Mouse (Mus musculus) monocyte, adult 5-6 weeks (primary cell): ENCODE measurements around the gene Smarcad1. TPM values are rescaled to one million over a fixed set of nuclear protein-coding genes. Genes with fewer than 3 reads are reported as not detected.

Experiments
- ATAC-seq: fragments of 153-309, 156-312 bp; replicated peaks from 2 replicates; pipeline ENCODE4 v1.8.0; 2017; ENCODE audit warnings: mild to moderate bottlenecking; ENCODE audit not compliant: low TSS enrichment, insufficient number of reproducible peaks, severe bottlenecking, poor library complexity, low FRiP score
- total RNA-seq: library from RNA; stranded (forward); fragments of 200-1000, 200-491, 200-594 nt; gene quantifications from 3 replicates; pipeline ENCODE4 v1.2.3, GENCODE M21; 2017

The Smarcad1 gene
- total RNA-seq, 1 experiment from 2014 or later: 40.4 TPM

DNA sequence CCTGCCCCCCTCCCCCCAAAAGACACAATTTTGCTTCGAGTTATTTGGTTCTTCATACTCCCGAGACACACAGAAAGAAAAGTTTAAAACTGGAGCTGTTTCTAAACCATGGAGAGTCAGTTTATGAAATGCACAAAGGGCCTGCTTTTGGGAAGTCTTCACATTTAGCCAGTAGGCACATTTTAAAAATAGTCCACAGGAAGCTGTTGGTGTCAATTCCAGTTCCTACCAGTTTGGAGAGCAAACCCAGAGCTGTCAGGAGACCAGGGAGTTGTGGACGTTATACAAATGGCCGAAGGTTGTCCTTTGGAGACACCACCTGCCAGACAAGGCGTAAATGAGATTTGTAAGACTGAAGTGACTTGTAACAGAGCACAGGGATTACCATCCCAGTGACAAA lies 122.6 kb downstream of the Smarcad1 start:
- no peak for ATAC-seq

Other genes with a start within 250 kb of the Smarcad1 start
- 0.67 to 2.3 TPM (median 1.5 TPM) in 3 replicates for gene Hpgds, start 102.3 kb downstream of the Smarcad1 start, total RNA-seq